Mouse (Mus musculus) central nervous system, embryonic 11.5 days (tissue): ENCODE measurements around the gene Rps6kb2. TPM values are rescaled to one million over a fixed set of nuclear protein-coding genes. Genes with fewer than 3 reads are reported as not detected.

ENCODE experiments used
- polyA plus RNA-seq: library from polyadenylated mRNA; depleted of rRNA; stranded (reverse); fragments of >200 nt; gene quantifications from 2 replicates; pipeline ENCODE4 v1.2.3, GENCODE M21; 2012; rRNA removed

The Rps6kb2 gene
- 51.0 and 60.7 TPM in 2 replicates for polyA plus RNA-seq

DNA sequence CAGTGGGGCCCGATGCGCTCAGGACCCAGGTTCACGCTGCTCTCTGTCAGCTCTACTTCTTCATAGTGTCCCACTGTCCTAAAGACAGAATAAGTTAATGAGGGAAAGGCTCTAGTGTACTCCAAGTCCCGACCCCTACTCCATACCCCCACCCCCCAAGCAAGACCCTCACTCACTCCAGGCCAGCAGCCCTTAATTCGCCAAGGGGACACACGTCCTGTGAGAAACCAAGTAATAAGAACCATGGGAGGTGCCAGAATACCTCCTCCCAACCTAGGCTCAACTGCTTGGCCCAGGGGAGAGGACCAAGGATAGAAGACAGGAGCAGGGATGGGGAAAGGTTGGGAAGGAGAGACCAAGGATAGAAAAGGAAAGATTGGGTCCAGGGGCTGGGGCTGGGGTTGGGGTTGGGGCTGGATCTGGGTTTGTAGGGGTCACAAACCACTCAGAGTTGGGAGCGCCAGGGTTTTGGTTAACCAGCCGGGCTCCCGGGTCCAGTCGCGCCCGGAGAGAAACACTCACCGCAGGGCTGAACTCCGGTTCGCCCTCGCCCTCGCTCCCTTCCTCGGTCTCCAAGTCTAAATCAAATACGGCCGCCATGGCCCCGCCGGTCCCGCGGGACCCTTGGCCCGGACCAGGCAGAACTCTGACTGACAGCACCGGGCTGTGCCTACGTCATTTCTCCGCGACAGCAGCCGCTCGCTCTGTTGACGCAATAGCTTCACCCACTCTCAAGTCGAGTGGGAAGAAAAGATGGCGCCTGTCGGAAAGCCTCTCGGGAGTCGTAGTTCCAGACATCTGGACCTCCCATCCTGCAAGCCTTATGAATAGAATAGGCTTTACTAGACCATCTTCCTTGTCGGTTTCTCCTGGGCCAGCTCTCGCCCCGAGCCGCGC is at the start of gene Rps6kb2:
Gene Rps6kb2 (minus strand): TSS at position 709 of the 897 bp plus-strand sequence.

DNA sequence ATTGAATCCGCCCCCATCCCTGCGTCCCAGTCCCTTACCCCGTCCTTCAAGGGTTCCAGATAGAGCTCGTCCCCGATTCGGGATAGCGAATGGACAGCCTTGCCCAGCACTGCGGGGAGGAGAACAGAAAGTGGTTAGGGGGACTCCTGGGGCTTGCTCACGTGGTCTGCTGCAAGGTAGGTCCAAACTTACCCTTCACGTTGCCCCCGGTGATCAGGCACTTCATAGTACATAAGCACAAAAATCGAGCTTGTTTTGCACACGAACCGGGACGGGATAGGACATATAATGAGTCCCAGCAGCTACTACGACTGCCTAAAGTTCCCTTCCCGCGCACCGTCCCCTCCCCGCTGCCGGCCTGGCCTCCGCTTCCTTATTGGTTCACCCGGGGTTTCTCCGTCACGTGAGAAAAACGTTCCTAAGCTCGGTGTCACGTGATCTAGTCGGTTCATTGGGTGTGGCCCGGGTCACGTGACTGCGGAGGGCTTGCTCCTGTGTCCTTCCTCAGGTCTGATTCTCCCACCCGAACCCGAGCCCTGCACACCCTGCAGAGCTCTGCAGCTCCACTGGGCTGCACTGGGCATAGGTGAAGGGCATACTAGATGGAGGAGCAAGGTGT is 38.2 kb upstream of the Rps6kb2 start, which contains the start of gene Rad9a:
Gene Rad9a (minus strand): TSS at position 372 of the 619 bp plus-strand sequence.

GRCm38 (mm10) chr19:4191528-4192250 is 28.5 kb upstream of the Rps6kb2 start, which contains the start of gene Ppp1ca:
Gene Ppp1ca, plus strand, starts transcription at chr19:4192065.

GRCm38 (mm10) chr19:4190831-4191334 is 27.7 kb upstream of the Rps6kb2 start, which contains the start of gene Tbc1d10c:
Gene Tbc1d10c, minus strand, starts transcription at chr19:4191284.

GRCm38 (mm10) chr19:4175368-4175947 is 12.3 kb upstream of the Rps6kb2 start, which contains the start of gene Carns1:
Gene Carns1, minus strand, starts transcription at chr19:4175479.

DNA sequence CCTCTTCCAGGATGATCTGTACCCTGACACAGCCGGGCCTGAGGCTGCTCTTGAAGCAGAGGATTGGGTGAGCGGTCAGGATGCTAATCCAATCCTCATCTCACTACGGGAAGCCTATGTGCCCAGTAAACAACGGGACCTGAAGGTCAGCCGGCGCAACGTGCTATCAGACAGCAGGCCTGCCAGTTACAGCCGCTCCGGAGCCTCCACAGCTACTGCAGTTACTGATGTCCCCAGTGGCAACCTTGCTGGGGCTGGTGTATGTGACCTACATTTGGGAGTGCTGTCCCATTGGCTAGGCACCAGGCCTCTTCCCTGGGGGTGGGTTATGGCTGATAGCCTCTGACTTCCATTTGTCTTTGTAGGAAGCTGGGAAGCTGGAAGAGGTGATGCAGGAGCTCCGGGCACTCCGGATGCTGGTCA is 9.9 kb downstream of the Rps6kb2 start, which contains the start of gene Ptprcap:
Gene Ptprcap (plus strand): TSS at position 373 of the 423 bp plus-strand sequence.

GRCm38 (mm10) chr19:4148491-4148806 is 14.7 kb downstream of the Rps6kb2 start, which contains the start of gene Coro1b:
Gene Coro1b, plus strand, starts transcription at chr19:4148619.

GRCm38 (mm10) chr19:4143759-4144268 is 19.3 kb downstream of the Rps6kb2 start, which contains the start of gene Cabp4:
Gene Cabp4, minus strand, starts transcription at chr19:4144033.

DNA sequence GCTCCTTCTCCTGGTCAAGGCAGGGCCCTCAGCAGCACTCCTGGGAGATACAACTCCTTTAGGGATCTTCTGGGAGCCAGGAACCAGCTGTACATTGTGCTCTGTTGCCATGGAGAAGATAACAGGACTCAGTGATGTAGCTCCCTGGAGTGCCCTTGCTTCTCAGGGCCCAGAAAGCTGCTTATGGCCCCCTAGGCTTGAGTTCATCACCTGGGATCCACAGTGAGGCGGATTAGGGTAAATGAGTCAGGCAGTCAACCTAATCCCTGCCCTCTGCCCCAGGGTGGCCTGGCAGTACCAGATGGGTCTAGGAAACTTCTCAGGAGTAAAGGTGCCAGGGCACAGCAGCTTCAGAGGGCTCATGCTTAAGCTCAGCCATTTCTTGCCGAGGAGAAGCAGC is 23.7 kb downstream of the Rps6kb2 start, which contains the start of gene Gpr152:
Gene Gpr152 (plus strand): TSS at position 342 of the 400 bp plus-strand sequence.

GRCm38 (mm10) chr19:4125741-4126696 is 37.1 kb downstream of the Rps6kb2 start, which contains the start of gene Aip:
Gene Aip, minus strand, starts transcription at chr19:4125858.

Other genes starting within 250 kb of the Rps6kb2 start
- 0.60 and 0.68 TPM in 2 replicates for gene Aldh3b1, start 233.5 kb downstream of the Rps6kb2 start, polyA plus RNA-seq
- 8.5 and 11.6 TPM in 2 replicates for gene Unc93b1, start 228.2 kb downstream of the Rps6kb2 start, polyA plus RNA-seq
- not detected in 2 replicates for gene Aldh3b3, start 204.7 kb downstream of the Rps6kb2 start, polyA plus RNA-seq
- gene Aldh3b2, start 191.0 kb downstream of the Rps6kb2 start, polyA plus RNA-seq: 0.38 and 0.76 TPM in 2 replicates
- 2.2 and 3.4 TPM in 2 replicates for gene Acy3, start 176.8 kb downstream of the Rps6kb2 start, polyA plus RNA-seq
- gene Tbx10, start 170.6 kb downstream of the Rps6kb2 start, polyA plus RNA-seq: 0.11 and 0.15 TPM in 2 replicates
- gene Nudt8, start 162.8 kb downstream of the Rps6kb2 start, polyA plus RNA-seq: 4.7 and 10.6 TPM in 2 replicates
- gene Gm49405, start 162.7 kb downstream of the Rps6kb2 start, polyA plus RNA-seq: 2.9 and 4.4 TPM in 2 replicates
- 8.2 and 13.0 TPM in 2 replicates for gene Doc2g, start 160.0 kb downstream of the Rps6kb2 start, polyA plus RNA-seq
- 153 and 167 TPM in 2 replicates for gene Ndufv1, start 150.5 kb downstream of the Rps6kb2 start, polyA plus RNA-seq
- gene Gstp1, start 125.4 kb downstream of the Rps6kb2 start, polyA plus RNA-seq: 218 and 263 TPM in 2 replicates
- gene Gstp2, start 117.3 kb downstream of the Rps6kb2 start, polyA plus RNA-seq: 0.24 and 9.3 TPM in 2 replicates
- gene Gstp3, start 103.8 kb downstream of the Rps6kb2 start, polyA plus RNA-seq: 0.98 and 2.2 TPM in 2 replicates
- gene Cabp2, start 81.8 kb downstream of the Rps6kb2 start, polyA plus RNA-seq: 0.07 TPM in 1 of 2 replicates, not detected in the other
- 33.8 and 35.4 TPM in 2 replicates for gene Cdk2ap2, start 66.2 kb downstream of the Rps6kb2 start, polyA plus RNA-seq
- 23.9 and 25.8 TPM in 2 replicates for gene Pitpnm1, start 63.4 kb downstream of the Rps6kb2 start, polyA plus RNA-seq
- gene Aip, start 37.5 kb downstream of the Rps6kb2 start, polyA plus RNA-seq: 53.3 and 100 TPM in 2 replicates
- 0.02 and 0.06 TPM in 2 replicates for gene Gpr152, start 23.6 kb downstream of the Rps6kb2 start, polyA plus RNA-seq
- gene Cabp4, start 19.3 kb downstream of the Rps6kb2 start, polyA plus RNA-seq: 0.05 and 0.11 TPM in 2 replicates
- 168 and 188 TPM in 2 replicates for gene Coro1b, start 14.7 kb downstream of the Rps6kb2 start, polyA plus RNA-seq
- 2.7 and 3.3 TPM in 2 replicates for gene Ptprcap, start 9.8 kb downstream of the Rps6kb2 start, polyA plus RNA-seq
- 3.5 and 4.1 TPM in 2 replicates for gene Carns1, start 12.1 kb upstream of the Rps6kb2 start, polyA plus RNA-seq
- 1.8 and 2.9 TPM in 2 replicates for gene Tbc1d10c, start 27.9 kb upstream of the Rps6kb2 start, polyA plus RNA-seq
- gene Ppp1ca, start 28.7 kb upstream of the Rps6kb2 start, polyA plus RNA-seq: 375 and 508 TPM in 2 replicates
- gene Rad9a, start 38.3 kb upstream of the Rps6kb2 start, polyA plus RNA-seq: 37.9 and 54.0 TPM in 2 replicates
- gene Clcf1, start 50.9 kb upstream of the Rps6kb2 start, polyA plus RNA-seq: 2.9 and 11.1 TPM in 2 replicates
- not detected in 2 replicates for gene AC109138.7, start 51.0 kb upstream of the Rps6kb2 start, polyA plus RNA-seq
- 11.8 and 19.7 TPM in 2 replicates for gene Pold4, start 68.5 kb upstream of the Rps6kb2 start, polyA plus RNA-seq
- gene Ssh3, start 105.8 kb upstream of the Rps6kb2 start, polyA plus RNA-seq: 14.4 and 16.9 TPM in 2 replicates
- gene Ankrd13d, start 119.8 kb upstream of the Rps6kb2 start, polyA plus RNA-seq: 16.2 and 18.8 TPM in 2 replicates
- gene Grk2, start 142.9 kb upstream of the Rps6kb2 start, polyA plus RNA-seq: 71.3 and 119 TPM in 2 replicates
- 56.7 and 88.6 TPM in 2 replicates for gene Kdm2a, start 234.9 kb upstream of the Rps6kb2 start, polyA plus RNA-seq